Mouse (Mus musculus): Measurements from ENCODE around the gene Vmn1r149.
"Not testable (repeated sequence)": the region's sequence is repeated elsewhere in the genome, so short reads cannot be mapped to it uniquely, and the experiment has no call there.

Gene Vmn1r149

GRCm38 (mm10) chr7:22438129-22438528 is at the start of gene Vmn1r149:
TSS of gene Vmn1r149 (minus strand) at chr7:22438229.
- DNase-seq (ENCODE audit: low spot score in 2 of 2) = not testable (repeated sequence)

GRCm38 (mm10) chr7:22463975-22464374 is 25.9 kb upstream of the Vmn1r149 start, which contains the start of gene Gm10665:
TSS of gene Gm10665 (minus strand) at chr7:22464075.
- not testable (repeated sequence) for DNase-seq (ENCODE audit: low spot score in 2 of 2)

- DNase-seq (ENCODE audit: low spot score in 2 of 2) = not testable (repeated sequence)
Observed at GRCm38 (mm10) chr7:22413283-22413682, 24.7 kb downstream of the Vmn1r149 start, which contains the start of gene Vmn1r148. TSS of gene Vmn1r148 (plus strand) at chr7:22413583.
